Mouse (Mus musculus) liver, embryonic 15.5 days (tissue): Measurements from ENCODE around the gene Krr1. TPM values are rescaled to one million over a fixed set of nuclear protein-coding genes. Genes with fewer than 3 reads are reported as not detected.

ENCODE experiments used
- ATAC-seq: fragments of 200-750 bp; cut with Nextera tagmentation; 2 replicates; pipeline ENCODE4 v1.8.0; 2017; ENCODE audit warnings: moderate number of reproducible peaks, mild to moderate bottlenecking, moderate library complexity; ENCODE audit not compliant: insufficient read depth
- H3K27ac ChIP-seq: fragments of 300-500 bp; sonication (generic); replicated peaks from 2 replicates; pipeline ENCODE4 v1.5.1; 2015; ENCODE audit warnings: mild to moderate bottlenecking, inconsistent platforms
- H3K27me3 ChIP-seq: fragments of 300-500 bp; sonication (generic); 2 replicates; pipeline ENCODE4 v1.6.1; 2015; ENCODE audit warnings: mild to moderate bottlenecking, inconsistent platforms
- H3K36me3 ChIP-seq: fragments of 300-500 bp; sonication (generic); replicated peaks from 2 replicates; pipeline ENCODE4 v1.6.1; 2015; ENCODE audit warnings: moderate library complexity, mild to moderate bottlenecking, inconsistent platforms
- H3K4me1 ChIP-seq: fragments of 300-500 bp; sonication (generic); replicated peaks from 2 replicates; pipeline ENCODE4 v1.6.1; 2015; ENCODE audit warnings: inconsistent platforms
- H3K4me2 ChIP-seq: fragments of 300-500 bp; sonication (generic); 2 replicates; pipeline ENCODE4 v1.6.1; 2015; ENCODE audit warnings: moderate library complexity, mild to moderate bottlenecking, inconsistent platforms
- H3K4me3 ChIP-seq: fragments of 300-500 bp; sonication (generic); replicated peaks from 2 replicates; pipeline ENCODE4 v1.5.1; 2015; ENCODE audit warnings: mild to moderate bottlenecking, inconsistent platforms
- H3K9ac ChIP-seq: fragments of 300-500 bp; sonication (generic); 2 replicates; pipeline ENCODE4 v1.6.1; 2015; ENCODE audit warnings: moderate library complexity, mild to moderate bottlenecking, inconsistent platforms
- H3K9me3 ChIP-seq: fragments of 300-500 bp; sonication (generic); replicated peaks from 2 replicates; pipeline ENCODE4 v1.6.1; 2016; ENCODE audit warnings: inconsistent platforms
- WGBS: fragments of 180-500 bp; shearing (Covaris S2); methylation state at CpG from one replicate; pipeline ENCODE4 v1.1.7; 2015; ENCODE audit warnings: mixed read lengths; ENCODE audit not compliant: insufficient replicate concordance; 5-methylcytosine and 5-hydroxymethylcytosine counted together
- polyA plus RNA-seq: library from polyadenylated mRNA; unstranded; fragments of >200 nt; fragmentation: Nextera tagmentation; extraction: Ambion mirVana; gene quantifications from 2 replicates; pipeline ENCODE4 v1.2.1, GENCODE M21; 2015

Krr1 gene
- 18.0 and 18.3 TPM in 2 replicates for polyA plus RNA-seq

GRCm38 (mm10) chr10:111972542-111973361 is at the start of gene Krr1:
Gene Krr1, plus strand, starts transcription at chr10:111972664.
- Histone ChIP-seq H3K4me3 (peak within 1 kb of the TSS; percentile 79), H3K27me3 (no peaks in the 10 kb centered on the region), H3K4me1 (peaks cover 13% of the 10 kb centered on the region), H3K36me3 (peaks cover 24% of the 10 kb centered on the region), H3K4me2 (peak within 1 kb of the TSS; percentile 83), H3K27ac (peak within 1 kb of the TSS; percentile 73), H3K9me3 (no peaks in the 10 kb centered on the region), H3K9ac (peak within 1 kb of the TSS; percentile 76)
- WGBS: under 1% methylated on average over 51 of the region's 51 CpGs
- peak; percentile 98 for ATAC-seq

- WGBS: 48% methylated on average over 4 of the region's 4 CpGs
- Histone ChIP-seq H3K27ac (no peak overlapping the region), H3K4me1 (peaks cover 17% of the 10 kb centered on the region; the same call in 1 of the 2 replicates), H3K27me3 (0 out of 2 replicates have a peak, but pooled peaks cover 4% of the 10 kb centered on the region), H3K4me2 (no peak overlapping the region), H3K4me3 (no peak overlapping the region), H3K36me3 (no peaks in the 10 kb centered on the region), H3K9me3 (no peaks in the 10 kb centered on the region), H3K9ac (no peak overlapping the region)
- no peak for ATAC-seq
Observed at GRCm38 (mm10) chr10:111923503-111924135, 48.8 kb upstream of the Krr1 start.

DNA sequence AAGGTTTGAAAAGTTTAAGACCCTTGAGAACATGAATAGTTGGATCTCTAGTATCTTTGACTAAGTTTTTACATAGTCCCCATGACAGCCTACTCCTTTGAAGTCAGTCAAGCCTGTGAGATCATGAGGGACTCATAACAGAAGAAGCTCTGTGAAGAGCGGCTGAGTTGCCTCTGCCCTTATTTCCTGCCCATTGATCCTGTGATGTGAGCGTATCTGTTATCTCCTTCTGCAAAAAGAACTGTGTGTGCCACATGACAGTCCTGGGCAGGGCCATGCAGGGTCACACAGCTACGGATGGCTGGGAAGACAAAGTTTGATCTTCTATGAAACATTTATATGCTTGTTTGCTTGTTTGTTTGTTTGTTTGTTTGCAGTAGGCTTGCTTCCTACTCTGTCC is 48.3 kb upstream of the Krr1 start:
- peak; percentile 52; the same call in 1 of the 2 replicates for ATAC-seq

DNA sequence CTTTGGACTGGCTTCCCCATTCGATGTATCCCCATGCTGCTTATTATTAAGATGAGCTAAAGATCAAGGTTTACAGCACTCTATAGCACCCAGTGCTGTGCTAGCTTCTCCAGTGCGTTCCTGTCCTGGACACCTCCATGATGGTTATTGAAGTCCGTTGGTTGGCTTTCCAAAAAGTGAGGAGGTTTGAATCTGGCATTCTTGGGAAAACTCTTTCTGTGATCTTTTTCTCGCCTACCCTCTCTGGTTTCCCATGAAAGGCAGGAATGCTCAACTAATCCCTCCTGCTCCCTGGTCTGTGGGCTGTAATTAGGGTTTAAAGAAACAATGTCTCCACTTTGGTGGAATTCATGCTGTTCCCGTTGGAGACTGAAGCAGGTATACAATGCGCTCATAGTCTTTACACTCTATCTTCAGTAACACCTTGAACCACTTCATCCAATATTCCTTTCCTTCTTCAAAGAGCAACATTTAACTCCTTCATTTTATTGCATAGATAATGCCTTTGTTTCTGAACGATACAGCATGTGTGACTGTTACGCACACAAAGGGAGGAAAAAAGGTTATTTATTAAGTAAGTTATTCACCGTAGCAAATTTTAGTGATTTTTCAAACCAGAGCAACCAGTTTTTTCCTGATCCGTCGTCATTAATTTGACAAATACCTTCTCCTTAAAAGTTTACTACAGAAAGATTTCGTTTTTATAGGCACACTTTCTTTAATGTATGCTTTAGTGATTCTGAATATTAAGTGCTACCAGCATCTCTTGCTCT is 47.6 kb upstream of the Krr1 start:
- Histone ChIP-seq H3K27me3 (0 out of 2 replicates have a peak, but pooled peaks cover 4% of the 10 kb centered on the region), H3K4me1 (0 out of 2 replicates have a peak, but pooled peaks cover 8% of the 10 kb centered on the region), H3K9me3 (no peaks in the 10 kb centered on the region), H3K27ac (no peak overlapping the region), H3K9ac (no peak overlapping the region), H3K36me3 (no peaks in the 10 kb centered on the region), H3K4me3 (no peak overlapping the region), H3K4me2 (no peak overlapping the region)
- no peak for ATAC-seq
- 49% methylated on average over 12 of the region's 12 CpGs for WGBS

More for the DNA sequence above, 48.3 kb upstream of the Krr1 start:
- H3K4me3 ChIP-seq: no peak overlapping the region
- WGBS: 13% methylated on average over 3 of the region's 3 CpGs
- peaks cover 16% of the 10 kb centered on the region; the same call in 1 of the 2 replicates for H3K4me1 ChIP-seq
- no peak overlapping the region for H3K4me2 ChIP-seq
- no peaks in the 10 kb centered on the region for H3K36me3 ChIP-seq
- no peak overlapping the region for H3K27ac ChIP-seq
- H3K9me3 ChIP-seq: no peaks in the 10 kb centered on the region
- 0 out of 2 replicates have a peak, but pooled peaks cover 4% of the 10 kb centered on the region for H3K27me3 ChIP-seq
- no peak overlapping the region for H3K9ac ChIP-seq

DNA sequence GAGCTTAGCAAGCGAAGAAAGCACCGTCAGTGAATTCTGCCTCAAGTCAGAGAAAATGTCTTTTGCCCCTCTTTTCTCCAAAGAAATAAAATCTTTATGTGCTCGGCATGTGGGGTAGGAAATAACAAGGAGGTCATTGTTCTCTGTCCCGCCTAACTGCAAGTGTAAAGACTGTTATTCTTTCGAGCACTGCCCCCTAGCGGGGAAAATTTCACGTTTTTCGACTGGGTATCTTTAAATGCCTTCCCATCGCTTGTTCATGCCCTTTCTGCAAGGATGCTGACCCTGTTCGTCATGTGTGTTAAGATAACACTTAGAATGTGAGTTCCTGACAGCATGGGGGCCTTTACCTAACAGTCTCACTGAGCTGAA is 47.0 kb upstream of the Krr1 start:
- 6% methylated on average over 10 of the region's 10 CpGs for WGBS
- Histone ChIP-seq H3K4me3 (no peak overlapping the region), H3K9me3 (no peaks in the 10 kb centered on the region), H3K27me3 (0 out of 2 replicates have a peak, but pooled peaks cover 4% of the 10 kb centered on the region), H3K9ac (no peak overlapping the region), H3K4me1 (0 out of 2 replicates have a peak, but pooled peaks cover 6% of the 10 kb centered on the region), H3K4me2 (no peak overlapping the region), H3K27ac (no peak overlapping the region), H3K36me3 (no peaks in the 10 kb centered on the region)
- ATAC-seq: no peak

GRCm38 (mm10) chr10:111932621-111933345 is 39.7 kb upstream of the Krr1 start:
- Histone ChIP-seq H3K36me3 (no peaks in the 10 kb centered on the region), H3K4me3 (no peak overlapping the region), H3K4me2 (no peak overlapping the region), H3K9ac (no peak overlapping the region), H3K9me3 (no peaks in the 10 kb centered on the region), H3K4me1 (0 out of 2 replicates have a peak, but pooled peaks cover 6% of the 10 kb centered on the region), H3K27me3 (no peaks in the 10 kb centered on the region), H3K27ac (no peak overlapping the region)
- 57% methylated on average over 11 of the region's 11 CpGs for WGBS
- no peak for ATAC-seq

DNA sequence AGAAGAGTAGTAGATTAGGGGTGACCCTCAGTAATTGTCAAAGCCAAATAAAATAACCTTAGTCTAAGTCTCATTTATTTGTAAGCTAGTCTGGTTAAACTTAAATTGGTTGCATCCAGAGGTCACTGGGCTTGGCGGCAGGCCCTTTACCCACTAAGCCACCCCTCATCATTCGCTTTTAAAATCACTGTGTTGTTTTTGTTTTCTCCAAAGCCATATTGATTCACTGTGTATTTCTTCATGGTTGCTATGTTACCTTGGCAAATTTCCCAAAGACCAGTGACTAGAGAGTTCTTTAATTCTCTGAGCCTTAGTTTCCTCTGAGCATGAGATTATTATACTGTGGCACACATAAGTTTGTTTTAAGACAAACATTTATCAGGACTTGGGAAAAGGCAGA is 37.3 kb upstream of the Krr1 start:
- Histone ChIP-seq H3K4me1 (0 out of 2 replicates have a peak, but pooled peaks cover 3% of the 10 kb centered on the region), H3K4me3 (no peak overlapping the region), H3K9me3 (no peaks in the 10 kb centered on the region), H3K27me3 (no peaks in the 10 kb centered on the region), H3K27ac (no peak overlapping the region), H3K36me3 (no peaks in the 10 kb centered on the region), H3K9ac (no peak overlapping the region), H3K4me2 (no peak overlapping the region)
- 55% methylated on average over 2 of the region's 2 CpGs for WGBS
- ATAC-seq: no peak

DNA sequence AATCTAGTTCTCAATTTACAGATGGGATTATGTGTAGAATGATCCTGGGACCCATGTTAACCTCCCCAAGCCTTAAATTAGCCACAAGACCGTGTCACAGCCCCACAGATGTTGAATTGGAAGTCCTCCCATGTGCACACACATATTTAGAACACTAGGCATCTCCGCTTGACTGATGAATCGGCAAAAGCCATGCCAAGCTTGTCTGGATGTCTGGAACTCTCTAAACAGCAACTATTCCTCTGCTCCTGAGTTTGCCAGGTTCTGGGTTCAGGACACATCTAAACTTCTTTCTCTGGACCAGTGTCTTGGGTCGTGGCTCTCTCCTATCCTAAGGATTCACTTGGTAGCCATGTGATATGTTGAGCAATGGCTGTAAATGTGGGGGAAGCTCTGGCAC is 36.4 kb upstream of the Krr1 start:
- Histone ChIP-seq H3K4me1 (0 out of 2 replicates have a peak, but pooled peaks cover 3% of the 10 kb centered on the region), H3K4me2 (no peak overlapping the region), H3K9me3 (no peaks in the 10 kb centered on the region), H3K27ac (no peak overlapping the region), H3K36me3 (no peaks in the 10 kb centered on the region), H3K4me3 (no peak overlapping the region), H3K9ac (no peak overlapping the region), H3K27me3 (no peaks in the 10 kb centered on the region)
- ATAC-seq: no peak
- WGBS: 59% methylated on average over 4 of the region's 4 CpGs

DNA sequence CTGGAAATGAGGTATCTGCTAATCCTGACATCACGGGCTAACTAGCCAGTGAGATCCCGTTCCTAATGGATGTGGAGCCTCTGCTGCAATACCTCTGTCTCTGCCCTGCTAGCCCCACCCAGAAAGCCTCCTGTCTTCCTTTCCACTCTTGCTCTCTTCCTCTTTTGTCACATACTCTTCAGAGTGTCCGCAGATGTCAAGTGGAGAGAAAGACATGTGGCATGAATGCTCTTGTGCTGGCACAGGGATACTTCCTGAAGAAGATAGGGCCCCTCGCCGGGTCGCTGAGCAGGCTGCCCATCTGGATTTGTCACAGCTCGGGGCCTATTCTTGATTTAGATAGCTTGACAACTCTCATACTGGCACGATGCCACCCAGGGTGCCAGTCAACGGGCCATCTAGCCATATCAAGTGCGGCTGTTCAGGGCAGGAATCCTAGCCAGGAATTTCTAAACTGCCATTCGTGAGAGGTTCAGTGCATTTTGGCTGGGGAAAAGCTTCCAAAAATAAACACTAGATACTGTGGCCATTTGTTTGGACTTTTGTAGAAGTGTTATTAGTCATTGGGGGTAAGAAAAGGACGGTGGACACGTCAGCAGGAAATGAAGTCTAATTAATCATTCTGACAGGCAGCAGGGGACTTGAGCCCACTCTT is 35.8 kb upstream of the Krr1 start:
- no peak overlapping the region for H3K4me2 ChIP-seq
- H3K4me1 ChIP-seq: 0 out of 2 replicates have a peak, but pooled peaks cover 3% of the 10 kb centered on the region
- 29% methylated on average over 13 of the region's 13 CpGs for WGBS
- H3K9me3 ChIP-seq: no peaks in the 10 kb centered on the region
- 0 out of 2 replicates have a peak overlapping the region, but pooled peaks have one; percentile 19 for H3K27ac ChIP-seq
- no peak overlapping the region for H3K4me3 ChIP-seq
- no peak for ATAC-seq
- H3K9ac ChIP-seq: no peak overlapping the region
- H3K27me3 ChIP-seq: no peaks in the 10 kb centered on the region
- H3K36me3 ChIP-seq: no peaks in the 10 kb centered on the region

- WGBS: 54% methylated on average over 5 of the region's 5 CpGs
- Histone ChIP-seq H3K27ac (no peak overlapping the region), H3K9ac (no peak overlapping the region)
Observed at GRCm38 (mm10) chr10:111937146-111937534, 35.3 kb upstream of the Krr1 start.

More at GRCm38 (mm10) chr10:111937146-111937534, 35.3 kb upstream of the Krr1 start:
- no peak overlapping the region for H3K4me3 ChIP-seq
- H3K36me3 ChIP-seq: no peaks in the 10 kb centered on the region
- H3K4me1 ChIP-seq: 0 out of 2 replicates have a peak, but pooled peaks cover 3% of the 10 kb centered on the region
- H3K27me3 ChIP-seq: no peaks in the 10 kb centered on the region
- no peak overlapping the region for H3K4me2 ChIP-seq
- H3K9me3 ChIP-seq: no peaks in the 10 kb centered on the region
- no peak for ATAC-seq
